Mouse (Mus musculus): ENCODE measurements around the gene Mecom.

GRCm38 (mm10) chr3:30187812-30188469, 359.9 kb downstream of the Mecom start:
- no peak for TF ChIP-seq MAFK (IDR thresholded peaks at IDR 0.05; ENCODE audit: insufficient read depth, low read depth, low read length)
- TF ChIP-seq ZC3H11A (IDR thresholded peaks at IDR 0.05; ENCODE audit: borderline replicate concordance, low read depth, low read length), result no peak
- TF ChIP-seq HCFC1 (IDR thresholded peaks at IDR 0.05; ENCODE audit: borderline replicate concordance, insufficient read depth, low read length), result no peak
